Mouse (Mus musculus): ENCODE data around the gene Klhl10.

DNA sequence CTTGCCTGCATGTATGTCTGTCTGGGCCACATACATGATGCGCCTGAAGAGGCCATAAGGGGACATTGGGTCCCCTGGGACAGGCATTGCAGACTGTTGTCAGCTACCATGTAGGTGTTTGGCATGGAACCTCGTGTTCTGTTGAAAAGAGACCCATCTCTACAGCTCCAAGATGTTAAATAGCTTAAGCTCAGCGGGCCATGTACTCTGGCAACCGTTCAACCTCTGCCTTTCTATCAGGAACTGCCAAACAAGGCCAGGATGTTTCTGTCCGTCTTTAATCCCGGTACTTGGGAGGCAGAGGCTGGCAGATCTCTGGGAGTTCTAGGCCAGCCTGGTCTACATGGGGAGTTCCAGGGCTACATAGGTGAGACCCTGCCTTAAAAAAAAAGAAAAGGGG, 908 bp downstream of the Klhl10 start:
- no peak for TF ChIP-seq POLR2A (IDR thresholded peaks at IDR 0.05; ENCODE audit: low read depth, low read length)
- no peak for TF ChIP-seq CTCF (conservative IDR thresholded peaks at IDR 0.05; ENCODE audit: insufficient read depth, insufficient read length, low read depth, low read length)

Measured in kidney, adult 2 months (tissue).